Mouse (Mus musculus) forebrain, embryonic 10.5 days (tissue): ENCODE measurements around the gene Ubtf. TPM values are rescaled to one million over a fixed set of nuclear protein-coding genes. Genes with fewer than 3 reads are reported as not detected.

ENCODE experiments used
- DNase-seq: peaks from one replicate; pipeline ENCODE4 v3.0.0-alpha.2; 2017; ENCODE audit warnings: low spot score; ENCODE audit errors: extremely low spot score
- H3K27ac ChIP-seq: fragments of 300-500 bp; sonication (generic); 2 replicates; pipeline ENCODE4 v1.5.1; 2016; ENCODE audit warnings: mild to moderate bottlenecking
- H3K27me3 ChIP-seq: fragments of 300-500 bp; sonication (generic); 2 replicates; pipeline ENCODE4 v1.6.1; 2016; ENCODE audit warnings: mild to moderate bottlenecking; ENCODE audit not compliant: poor library complexity, severe bottlenecking
- H3K36me3 ChIP-seq: fragments of 300-500 bp; sonication (generic); replicated peaks from 2 replicates; pipeline ENCODE4 v1.6.1; 2016; ENCODE audit warnings: mild to moderate bottlenecking, moderate library complexity
- H3K4me1 ChIP-seq: fragments of 300-500 bp; sonication (generic); 2 replicates; pipeline ENCODE4 v1.6.1; 2016
- H3K4me3 ChIP-seq: fragments of 300-500 bp; sonication (generic); 2 replicates; pipeline ENCODE4 v1.5.1; 2016; ENCODE audit warnings: mild to moderate bottlenecking, moderate library complexity
- H3K9me3 ChIP-seq: fragments of 300-500 bp; sonication (generic); 2 replicates; pipeline ENCODE4 v1.6.1; 2016; ENCODE audit warnings: mild to moderate bottlenecking, moderate library complexity
- WGBS: fragments of 180-500 bp; shearing (Covaris S2); methylation state at CpG from one replicate; pipeline ENCODE4 v1.1.7; 2016; 5-methylcytosine and 5-hydroxymethylcytosine counted together
- polyA plus RNA-seq: library from polyadenylated mRNA; unstranded; fragments of >200 nt; fragmentation: Nextera tagmentation; extraction: Ambion mirVana; gene quantifications from 2 replicates; pipeline ENCODE4 v1.2.1, GENCODE M21; 2016

Gene Ubtf
- polyA plus RNA-seq, 1 experiment from 2014 or later = 95.5 TPM

DNA sequence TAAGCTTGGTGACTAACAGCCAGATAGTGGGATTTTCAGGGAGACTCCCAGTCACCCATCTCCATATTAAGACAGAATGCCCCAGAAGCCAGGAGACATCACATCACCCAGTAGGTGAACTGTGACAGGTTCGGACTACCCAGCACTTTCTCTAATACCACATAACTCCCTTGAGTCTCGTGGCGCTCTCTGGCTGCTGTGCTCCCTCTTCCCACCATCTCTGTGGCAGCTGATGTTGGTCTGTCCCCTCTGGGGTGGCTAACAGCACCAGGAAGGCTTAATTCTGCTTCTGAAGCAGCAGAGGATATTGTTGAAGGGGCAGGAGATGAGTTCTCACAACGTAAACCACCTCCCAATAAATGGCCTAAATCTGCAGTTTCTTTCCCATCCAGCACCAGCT is 7.6 kb downstream of the Ubtf start:
- Histone ChIP-seq H3K27ac (no peak overlapping the region), H3K36me3 (peaks cover 86% of the 10 kb centered on the region), H3K9me3 (no peaks in the 10 kb centered on the region), H3K4me3 (no peak overlapping the region), H3K4me1 (peaks cover 70% of the 10 kb centered on the region), H3K27me3 (no peaks in the 10 kb centered on the region)
- 80% methylated on average over 4 of the region's 4 CpGs for WGBS
- no peak for DNase-seq

GRCm38 (mm10) chr11:102310768-102311695 is 8.5 kb downstream of the Ubtf start:
- no peak for DNase-seq
- Histone ChIP-seq H3K27me3 (no peaks in the 10 kb centered on the region), H3K36me3 (peaks cover 96% of the 10 kb centered on the region), H3K4me3 (peak overlapping the region; percentile 54), H3K4me1 (peaks cover 66% of the 10 kb centered on the region), H3K27ac (peak overlapping the region; percentile 65; the same call in 1 of the 2 replicates), H3K9me3 (no peaks in the 10 kb centered on the region)
- 43% methylated on average over 38 of the region's 38 CpGs for WGBS

GRCm38 (mm10) chr11:102309821-102310617 is 9.5 kb downstream of the Ubtf start:
- 88% methylated on average over 22 of the region's 22 CpGs for WGBS
- Histone ChIP-seq H3K36me3 (peaks cover 98% of the 10 kb centered on the region), H3K27ac (peak overlapping the region; percentile 81), H3K4me1 (peaks cover 62% of the 10 kb centered on the region), H3K27me3 (no peaks in the 10 kb centered on the region), H3K4me3 (peak overlapping the region; percentile 54), H3K9me3 (no peaks in the 10 kb centered on the region)
- no peak for DNase-seq

GRCm38 (mm10) chr11:102308979-102309378 is 10.6 kb downstream of the Ubtf start:
- DNase-seq = peak; percentile 98
- Histone ChIP-seq H3K36me3 (peaks cover 91% of the 10 kb centered on the region), H3K27ac (peak overlapping the region; percentile 81), H3K27me3 (no peaks in the 10 kb centered on the region), H3K4me1 (peaks cover 59% of the 10 kb centered on the region), H3K9me3 (no peaks in the 10 kb centered on the region), H3K4me3 (peak overlapping the region; percentile 54)
- 2% methylated on average over 27 of the region's 27 CpGs for WGBS

DNA sequence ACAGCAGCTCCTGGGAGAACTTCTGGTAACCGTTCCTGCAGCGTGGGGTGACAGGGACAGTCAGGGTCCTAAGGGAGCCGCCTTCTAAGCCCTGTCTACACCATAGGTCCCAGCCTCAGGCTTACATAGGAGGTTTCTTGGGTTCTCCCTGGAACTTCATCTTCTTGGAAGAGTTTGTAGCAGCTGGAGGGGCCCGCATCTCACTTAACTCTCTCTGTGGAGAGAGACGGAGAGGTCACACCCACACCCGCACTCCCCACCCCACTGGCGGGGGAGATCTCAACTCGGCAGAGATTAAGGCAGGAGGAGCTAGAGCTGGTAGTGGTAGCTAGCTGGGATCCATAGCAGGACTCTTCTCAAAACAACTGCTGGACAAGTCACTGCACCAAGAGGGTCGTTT is 11.4 kb downstream of the Ubtf start:
- H3K27ac ChIP-seq = no peak overlapping the region

GRCm38 (mm10) chr11:102305359-102305758 is 14.2 kb downstream of the Ubtf start:
- 68% methylated on average over 3 of the region's 3 CpGs for WGBS
- Histone ChIP-seq H3K4me3 (no peak overlapping the region), H3K27ac (no peak overlapping the region), H3K27me3 (no peaks in the 10 kb centered on the region), H3K9me3 (no peaks in the 10 kb centered on the region), H3K36me3 (peaks cover 55% of the 10 kb centered on the region), H3K4me1 (peaks cover 32% of the 10 kb centered on the region)
- no peak for DNase-seq

More for the DNA sequence above, 11.4 kb downstream of the Ubtf start:
- H3K27me3 ChIP-seq = no peaks in the 10 kb centered on the region
- 78% methylated on average over 9 of the region's 9 CpGs for WGBS
- no peak overlapping the region for H3K4me3 ChIP-seq
- no peak for DNase-seq
- no peaks in the 10 kb centered on the region for H3K9me3 ChIP-seq
- H3K36me3 ChIP-seq = peaks cover 82% of the 10 kb centered on the region
- H3K4me1 ChIP-seq = peaks cover 56% of the 10 kb centered on the region

DNA sequence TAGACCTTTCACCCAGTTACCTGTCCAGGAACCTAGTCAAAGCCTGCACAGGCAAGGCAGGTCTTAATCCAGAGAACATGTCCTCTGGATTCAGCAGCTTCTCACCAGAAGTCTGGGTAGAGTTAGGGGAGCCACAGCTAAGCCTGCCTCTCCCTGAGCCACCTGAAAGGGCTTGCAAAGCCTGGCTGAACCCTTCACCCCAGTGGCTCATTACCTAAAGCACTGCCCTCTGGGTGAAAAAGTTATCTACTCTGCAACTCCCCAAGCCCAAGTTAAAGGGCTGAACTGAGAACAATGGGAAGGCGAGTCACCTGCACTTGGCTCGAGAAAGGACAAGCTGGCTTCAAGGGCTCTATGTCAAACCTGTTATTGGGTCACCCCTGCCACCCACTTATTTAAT is 15.4 kb downstream of the Ubtf start:
- Histone ChIP-seq H3K27ac (no peak overlapping the region), H3K9me3 (no peaks in the 10 kb centered on the region), H3K4me3 (no peak overlapping the region), H3K4me1 (peaks cover 23% of the 10 kb centered on the region), H3K36me3 (peaks cover 43% of the 10 kb centered on the region), H3K27me3 (no peaks in the 10 kb centered on the region)
- DNase-seq = no peak
- WGBS = 43% methylated on average over 2 of the region's 2 CpGs

GRCm38 (mm10) chr11:102299839-102300238 is 19.7 kb downstream of the Ubtf start:
- peaks cover 25% of the 10 kb centered on the region for H3K4me1 ChIP-seq
- H3K27me3 ChIP-seq = no peaks in the 10 kb centered on the region
- H3K27ac ChIP-seq = no peak overlapping the region
- DNase-seq = peak; percentile 61
- H3K36me3 ChIP-seq = peaks cover 5% of the 10 kb centered on the region
- 14% methylated on average over 1 of the region's 1 CpGs for WGBS
- H3K4me3 ChIP-seq = no peak overlapping the region
- no peaks in the 10 kb centered on the region for H3K9me3 ChIP-seq

GRCm38 (mm10) chr11:102297577-102298556 is 21.7 kb downstream of the Ubtf start:
- 29% methylated on average over 27 of the region's 27 CpGs for WGBS
- H3K4me1 ChIP-seq = peaks cover 32% of the 10 kb centered on the region
- H3K27ac ChIP-seq = peak overlapping the region; percentile 98
- DNase-seq = no peak
- peak overlapping the region; percentile 94 for H3K4me3 ChIP-seq
- H3K27me3 ChIP-seq = no peaks in the 10 kb centered on the region
- no peaks in the 10 kb centered on the region for H3K9me3 ChIP-seq
- peaks cover 22% of the 10 kb centered on the region for H3K36me3 ChIP-seq

DNA sequence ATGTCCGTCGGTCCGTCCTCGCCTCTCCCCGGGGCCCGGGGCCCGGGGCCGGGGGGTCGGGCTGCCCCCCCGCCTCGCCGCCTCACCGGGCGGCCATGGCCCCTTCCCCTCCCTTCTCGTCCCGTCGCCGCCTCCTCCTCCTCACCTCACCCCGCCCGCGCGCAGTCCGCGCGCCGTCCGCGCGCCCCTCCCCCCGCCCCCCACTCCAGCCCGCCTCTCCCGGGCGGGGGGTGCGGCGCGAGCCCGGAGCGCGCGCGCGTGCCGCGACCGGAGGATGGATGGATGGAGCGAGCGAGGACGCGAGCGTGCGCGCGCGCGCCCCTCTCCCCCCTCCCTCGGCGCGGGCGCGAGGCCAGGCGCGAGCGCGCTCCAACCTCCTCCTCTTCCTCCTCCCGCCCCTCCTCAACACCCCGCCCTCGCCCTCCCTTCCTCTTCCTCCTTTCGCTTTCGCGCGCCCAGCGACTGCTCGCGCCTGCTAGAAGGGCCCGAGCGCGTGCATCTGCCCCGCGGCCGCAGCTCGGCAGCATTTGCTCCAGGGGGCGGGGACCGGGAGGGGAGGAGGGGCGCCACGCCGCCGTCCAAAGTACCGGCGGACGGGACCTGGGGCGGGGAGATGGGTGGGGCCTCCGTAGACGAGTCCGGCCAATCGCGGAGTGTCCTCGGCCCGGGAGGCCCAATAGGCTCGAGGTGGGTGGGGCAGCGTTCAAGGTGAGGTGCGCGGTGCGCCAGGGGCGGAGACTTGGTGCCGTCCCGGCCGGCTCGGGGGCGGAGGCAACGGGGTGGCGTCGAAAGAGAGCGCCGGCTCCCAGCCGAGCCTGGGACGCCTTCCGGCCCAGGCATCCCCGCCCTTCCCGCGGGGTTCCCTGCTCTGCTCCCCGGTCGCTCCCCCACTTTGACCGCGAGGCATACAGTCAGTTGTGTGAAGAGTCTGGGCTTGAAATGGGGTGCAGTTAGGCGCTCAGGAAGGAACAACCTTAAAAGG is 22.8 kb downstream of the Ubtf start, which contains the start of gene Atxn7l3:
Gene Atxn7l3, minus strand, starts transcription at position 141 of the 982 bp plus-strand sequence.
- peak within 1 kb of the TSS; percentile 94 for H3K4me3 ChIP-seq
- under 1% methylated on average over 85 of the region's 125 CpGs for WGBS
- peaks cover 33% of the 10 kb centered on the region for H3K36me3 ChIP-seq
- no peaks in the 10 kb centered on the region for H3K27me3 ChIP-seq
- H3K27ac ChIP-seq = peak within 1 kb of the TSS; percentile 98
- peak; percentile 98 for DNase-seq
- no peaks in the 10 kb centered on the region for H3K9me3 ChIP-seq
- H3K4me1 ChIP-seq = peaks cover 32% of the 10 kb centered on the region
